Mouse (Mus musculus): ENCODE measurements around the gene Hspa5. TPM values are rescaled to one million over a fixed set of nuclear protein-coding genes. Genes with fewer than 3 reads are reported as not detected.
"Not testable (repeated sequence)": the region's sequence is repeated elsewhere in the genome, so short reads cannot be mapped to it uniquely, and the experiment has no call there.

The Hspa5 gene
- 100 to 1,000 TPM; 149 to 179 (median 165) TPM for total RNA-seq (2022)

- peak; percentile 98 to 99 for DNase-seq (ENCODE audit: low spot score in 2 of 2)
Observed at GRCm38 (mm10) chr2:34771368-34772226, at the start of gene Hspa5. Hspa5 (plus strand) TSS chr2:34771970.

DNA sequence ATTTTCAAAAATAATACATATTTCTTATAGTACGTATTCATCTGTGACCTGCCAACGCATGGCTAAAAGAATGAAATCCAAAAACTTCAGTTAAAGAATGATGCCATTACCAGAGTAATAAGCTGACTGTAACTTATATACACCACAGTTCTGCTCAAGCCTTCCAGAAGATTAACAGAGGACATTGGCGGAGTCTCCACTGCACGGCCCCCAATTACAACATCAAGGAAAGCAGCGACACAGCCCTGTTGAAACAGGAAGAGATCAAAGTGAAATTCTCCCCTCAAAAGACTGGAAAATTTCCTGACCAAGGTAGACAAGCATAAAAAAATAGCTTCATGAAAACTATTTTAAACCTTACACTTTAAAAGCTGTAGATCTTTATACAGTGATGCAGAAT lies 46.5 kb upstream of the Hspa5 start:
- DNase-seq (ENCODE audit: low spot score in 2 of 2), result no peak

GRCm38 (mm10) chr2:34727045-34727728 lies 44.6 kb upstream of the Hspa5 start:
- DNase-seq (ENCODE audit: low spot score in 2 of 2), result no peak

- DNase-seq (ENCODE audit: low spot score in 2 of 2), result no peak
Observed at GRCm38 (mm10) chr2:34736626-34737025, 35.1 kb upstream of the Hspa5 start.

- no peak for DNase-seq (ENCODE audit: low spot score in 2 of 2)
Observed at GRCm38 (mm10) chr2:34737911-34738310, 33.9 kb upstream of the Hspa5 start.

- DNase-seq (ENCODE audit: low spot score in 2 of 2), result no peak
Observed at GRCm38 (mm10) chr2:34739684-34740391, 31.9 kb upstream of the Hspa5 start.

- DNase-seq (ENCODE audit: low spot score in 2 of 2), result no peak
Observed at GRCm38 (mm10) chr2:34741390-34742159, 30.2 kb upstream of the Hspa5 start.

- no peak for DNase-seq (ENCODE audit: low spot score in 2 of 2)
Observed at GRCm38 (mm10) chr2:34742675-34743074, 29.1 kb upstream of the Hspa5 start.

- no peak for DNase-seq (ENCODE audit: low spot score in 2 of 2)
Observed at GRCm38 (mm10) chr2:34744476-34744875, 27.3 kb upstream of the Hspa5 start.

DNA sequence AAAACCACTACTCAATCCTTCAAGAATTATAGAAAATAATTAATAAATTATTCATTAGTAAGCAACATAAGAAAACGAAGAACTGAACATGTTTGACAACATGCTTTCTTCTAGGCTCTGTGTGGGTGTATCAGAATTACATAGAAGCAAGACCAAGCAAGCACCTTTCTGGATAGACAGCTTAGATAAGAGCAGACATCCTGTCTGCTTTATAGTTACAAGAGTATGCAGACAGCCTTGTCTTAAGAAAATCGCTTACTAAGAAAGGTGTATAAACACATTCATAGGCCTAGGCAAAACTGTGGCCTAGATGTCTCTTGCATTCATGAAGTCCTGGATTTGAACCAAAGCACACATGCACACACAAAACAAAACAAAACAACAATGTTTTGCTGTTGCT lies 26.1 kb upstream of the Hspa5 start:
- no peak for DNase-seq (ENCODE audit: low spot score in 2 of 2)

DNA sequence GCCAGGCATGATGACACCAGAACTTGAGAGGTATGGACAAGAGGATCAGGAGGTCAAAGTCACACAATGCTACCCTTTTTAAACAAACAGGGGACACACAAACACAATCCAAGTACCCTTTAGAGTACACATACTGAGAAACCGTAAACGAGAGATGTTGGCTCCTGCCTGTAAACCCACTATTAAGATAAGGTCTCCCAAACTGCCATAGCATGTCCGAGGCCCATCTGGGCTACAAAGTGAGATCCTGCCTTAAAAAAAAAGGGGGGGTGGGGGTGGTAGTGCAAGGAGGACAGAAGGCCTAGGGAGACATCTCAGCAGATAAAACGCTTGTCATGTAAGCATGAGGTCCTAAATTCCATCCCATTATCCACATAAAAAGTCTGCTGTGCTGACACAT lies 23.3 kb upstream of the Hspa5 start:
- DNase-seq (ENCODE audit: low spot score in 2 of 2), result no peak

GRCm38 (mm10) chr2:34750245-34750644 lies 21.5 kb upstream of the Hspa5 start:
- no peak for DNase-seq (ENCODE audit: low spot score in 2 of 2)

DNA sequence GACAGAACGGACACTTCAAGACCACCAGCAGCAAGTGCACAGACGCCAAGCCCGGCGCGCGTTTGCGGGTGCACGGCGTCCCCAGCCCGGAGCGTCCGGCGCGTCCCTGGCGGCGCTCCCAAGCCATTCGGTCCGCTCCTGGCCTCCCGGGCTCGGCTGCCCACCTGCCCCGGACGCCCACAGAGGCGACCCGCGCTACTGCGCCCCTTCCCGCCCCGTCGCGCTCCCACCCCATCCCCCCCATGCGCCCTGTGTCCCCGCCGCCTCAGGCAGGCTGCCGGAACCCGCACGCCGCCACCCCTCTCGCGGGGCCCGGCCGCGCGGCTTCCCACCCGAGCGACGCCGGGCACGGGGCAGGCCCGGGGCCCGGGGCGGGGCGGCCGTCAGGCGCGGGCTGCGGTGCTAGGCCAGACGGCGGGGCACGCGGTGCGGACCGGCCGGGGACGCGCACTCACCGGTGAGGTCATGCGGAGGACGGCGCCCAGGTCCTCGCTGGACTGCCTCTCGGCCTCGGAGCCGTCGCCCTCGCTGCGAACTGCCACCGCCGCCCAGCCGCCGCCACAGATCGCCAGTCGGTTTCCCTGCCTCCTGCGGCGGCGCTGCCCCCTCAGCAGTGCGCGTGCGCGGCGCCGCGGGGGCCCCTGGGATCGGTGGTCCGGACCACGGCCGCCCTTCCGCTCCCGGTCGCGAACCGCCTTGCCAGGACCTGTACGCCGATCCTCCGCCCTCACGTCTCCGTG lies 17.8 kb upstream of the Hspa5 start:
- DNase-seq (ENCODE audit: low spot score in 2 of 2), result peak; percentile 64 to 80

DNA sequence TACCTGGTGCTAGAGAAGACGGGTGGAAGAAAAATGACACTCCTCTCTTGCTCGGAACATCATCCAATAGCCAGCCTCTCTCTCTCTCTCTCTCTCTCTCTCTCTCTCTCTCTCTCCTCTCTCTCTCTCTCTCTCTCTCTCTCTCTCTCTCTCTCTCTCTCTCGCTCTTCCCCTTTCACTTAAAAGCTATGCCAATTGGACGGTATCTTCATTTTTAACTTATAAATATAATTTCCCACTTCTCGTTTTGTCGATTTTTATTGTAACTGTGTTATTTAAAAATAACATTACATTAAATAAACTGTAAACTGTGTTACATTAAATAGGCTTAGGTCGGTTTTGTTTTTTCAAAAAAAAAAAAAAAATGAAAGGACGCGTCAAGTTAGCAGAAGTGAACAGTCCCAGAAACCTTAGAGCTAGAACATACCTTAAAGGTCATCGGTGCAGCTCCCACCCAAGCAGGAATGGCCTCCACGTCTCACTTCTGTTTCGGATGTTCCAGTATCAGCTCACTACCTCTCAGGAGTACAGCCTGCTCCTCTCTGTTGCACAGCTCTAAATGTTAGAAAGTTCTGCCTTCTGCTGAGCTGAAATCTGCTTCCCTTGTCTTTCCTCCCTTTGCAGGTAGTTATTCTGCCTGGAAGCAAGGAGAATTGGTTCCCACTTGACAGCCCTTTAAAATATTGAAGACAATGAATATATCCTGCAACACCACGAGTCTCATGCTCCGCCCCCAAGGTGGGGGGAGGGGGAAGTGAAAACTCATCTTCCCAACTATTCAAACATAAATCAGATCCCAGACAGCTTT lies 17.0 kb upstream of the Hspa5 start, which contains the start of gene Gapvd1:
Gapvd1 (minus strand) TSS at position 682 of the 808 bp plus-strand sequence.
- no peak for DNase-seq (ENCODE audit: low spot score in 2 of 2)

DNA sequence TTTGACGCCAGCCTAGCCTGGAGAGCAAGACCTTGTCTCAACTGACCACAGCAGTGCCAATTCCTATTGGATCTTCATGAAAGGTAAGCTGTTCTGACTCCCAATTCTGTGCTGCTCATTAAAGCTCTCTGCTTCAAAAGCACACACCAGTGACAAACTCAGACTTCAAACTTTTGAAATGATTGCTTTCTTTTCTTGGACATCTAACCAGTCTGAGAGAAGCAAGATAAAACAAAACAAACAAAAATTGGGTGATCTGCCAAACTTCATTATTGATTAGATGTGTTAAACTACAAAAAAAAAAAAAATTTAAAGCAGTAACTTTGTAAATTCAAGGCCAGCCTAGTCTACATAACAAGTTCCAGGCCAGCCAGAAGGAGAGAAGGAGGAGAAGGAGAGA lies 14.4 kb upstream of the Hspa5 start:
- DNase-seq (ENCODE audit: low spot score in 2 of 2), result no peak

DNA sequence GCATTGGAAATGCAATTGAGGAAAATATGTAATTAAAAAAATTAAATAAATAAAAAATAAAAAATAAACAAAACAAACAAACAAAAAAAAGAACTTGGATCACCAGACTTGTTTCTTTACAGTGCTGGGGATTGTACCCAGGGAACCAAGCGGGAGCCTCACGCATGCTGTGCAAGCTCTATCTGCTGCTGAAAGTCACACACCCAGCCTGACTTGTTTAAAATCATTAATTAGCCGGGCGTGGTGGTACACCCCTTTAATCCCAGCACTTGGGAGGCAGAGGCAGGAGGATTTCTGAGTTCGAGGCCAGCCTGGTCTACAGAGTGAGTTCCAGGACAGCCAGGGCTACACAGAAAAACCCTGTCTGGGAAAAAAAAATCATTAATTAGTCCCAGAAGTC lies 10.5 kb upstream of the Hspa5 start:
- DNase-seq (ENCODE audit: low spot score in 2 of 2), result not testable (repeated sequence)

DNA sequence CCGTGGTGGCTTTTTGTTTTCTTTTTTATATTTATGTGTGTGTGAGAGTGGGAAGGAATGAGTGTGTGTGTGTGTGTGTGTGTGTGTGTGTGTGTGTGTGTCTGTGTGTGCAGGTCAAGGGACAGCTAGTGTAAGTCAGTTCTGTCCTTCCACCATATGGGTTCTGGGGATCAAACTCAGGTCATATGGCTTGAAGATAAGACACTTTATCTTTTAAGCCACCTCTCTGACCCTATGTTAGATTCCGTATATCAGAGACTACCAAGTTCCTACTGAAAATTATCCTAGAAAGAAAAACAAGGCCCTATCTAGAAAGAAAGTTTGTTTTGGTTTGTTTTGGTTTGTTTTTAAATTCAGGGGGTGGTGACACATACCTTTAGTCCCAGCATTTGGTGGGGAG lies 9.6 kb upstream of the Hspa5 start:
- no peak for DNase-seq (ENCODE audit: low spot score in 2 of 2)

DNA sequence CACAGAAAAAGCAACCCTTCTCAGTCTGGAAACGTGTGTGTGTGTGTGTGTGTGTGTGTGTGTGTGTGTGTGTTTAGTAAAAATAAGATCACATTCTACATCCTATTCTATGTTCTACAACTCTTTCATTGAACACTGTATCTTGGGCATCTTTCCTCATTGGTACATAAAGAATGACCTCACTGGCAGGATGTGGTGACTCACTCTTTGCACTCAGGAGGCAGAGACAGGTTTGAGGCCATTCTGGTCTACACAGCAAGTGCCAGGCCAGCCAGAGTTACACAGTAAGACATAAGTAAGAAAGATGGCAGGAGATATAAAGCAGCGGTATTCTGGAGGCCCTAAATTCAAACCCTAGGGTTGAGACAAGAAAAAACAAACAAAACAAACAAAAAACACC lies 8.9 kb upstream of the Hspa5 start:
- no peak for DNase-seq (ENCODE audit: low spot score in 2 of 2)

DNA sequence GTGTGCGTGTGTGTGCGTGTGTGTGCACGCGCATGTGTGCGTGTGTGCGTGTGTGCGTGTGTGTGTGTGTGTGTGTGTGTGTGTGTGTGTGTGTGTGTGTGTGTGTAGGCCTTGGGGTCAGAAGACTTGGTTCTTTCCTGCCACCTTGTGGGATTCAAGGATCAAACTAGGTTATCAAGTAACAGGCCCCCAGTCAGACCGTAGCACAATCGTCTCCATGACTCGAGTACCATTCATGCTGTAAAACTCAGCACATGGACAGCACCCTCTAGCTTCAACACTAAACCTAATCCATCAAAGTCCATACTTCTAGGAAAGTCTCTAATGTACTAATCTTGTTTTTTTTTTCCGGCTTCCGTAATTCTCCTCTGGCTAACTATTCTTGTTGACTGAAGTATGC lies 7.0 kb upstream of the Hspa5 start:
- DNase-seq (ENCODE audit: low spot score in 2 of 2), result no peak

DNA sequence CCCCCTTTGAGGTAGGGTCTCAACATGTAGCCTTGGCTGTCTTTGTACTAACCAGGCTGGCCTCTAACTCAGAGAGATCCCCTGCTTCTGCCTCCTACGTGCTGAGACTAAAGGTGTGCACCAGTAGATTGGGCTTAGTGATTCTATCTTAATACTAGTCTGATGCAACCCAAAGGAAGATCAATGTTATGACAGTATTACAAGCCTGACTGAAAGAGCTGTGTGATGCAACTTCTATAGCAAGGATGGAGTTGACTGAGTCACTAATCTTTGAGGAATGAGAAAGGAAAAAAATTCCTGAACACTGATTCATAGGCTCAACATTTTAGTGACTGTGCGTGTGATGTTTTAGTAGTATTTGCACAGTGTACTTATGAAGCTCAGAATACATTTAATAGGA lies 1.7 kb upstream of the Hspa5 start:
- no peak for DNase-seq (ENCODE audit: low spot score in 2 of 2)

All from gastrocnemius, adult 8-10 months (tissue).